Mouse (Mus musculus): Measurements from ENCODE around the gene Pex11b.

Gene Pex11b

DNA sequence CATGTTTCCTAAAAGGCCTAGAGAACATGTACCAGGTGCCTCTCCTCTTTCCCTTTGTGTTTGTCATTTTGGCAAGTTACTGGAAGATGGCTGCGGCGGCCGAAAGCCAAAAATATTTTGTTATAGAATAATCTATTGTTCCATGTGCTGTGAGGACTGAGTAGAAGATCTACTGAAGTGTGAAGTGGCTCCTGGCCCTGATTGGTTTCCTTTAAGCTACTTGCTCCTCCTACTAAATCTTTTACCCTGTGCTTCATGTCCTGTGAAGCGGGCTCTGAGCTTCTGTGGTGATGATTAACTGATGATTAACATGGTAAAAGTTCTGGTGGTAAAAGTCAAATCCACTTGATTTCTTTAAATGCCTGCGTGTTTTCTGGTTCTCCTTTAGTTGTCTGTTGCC, 31.7 kb downstream of the Pex11b start:
- Histone ChIP-seq H3K9me3 (ENCODE audit: low read length) (no peaks in the 10 kb centered on the region), H3K27me3 (ENCODE audit: insufficient read depth, low read length) (peaks cover 9% of the 10 kb centered on the region; the same call in 1 of the 2 replicates), H3K36me3 (ENCODE audit: insufficient read depth, low read length) (no peaks in the 10 kb centered on the region), H3K4me3 (replicated peaks; ENCODE audit: low read length) (no peak overlapping the region), H3K4me1 (replicated peaks; ENCODE audit: low read depth, low read length) (peaks cover 43% of the 10 kb centered on the region)
- no peak for TF ChIP-seq POU5F1 (IDR thresholded peaks at IDR 0.05; ENCODE audit: borderline replicate concordance, low read length)
- no peak for TF ChIP-seq CTCF (conservative IDR thresholded peaks at IDR 0.05; ENCODE audit: low read length)
- TF ChIP-seq NANOG (IDR thresholded peaks at IDR 0.05; ENCODE audit: borderline replicate concordance, low read length), result no peak

DNA sequence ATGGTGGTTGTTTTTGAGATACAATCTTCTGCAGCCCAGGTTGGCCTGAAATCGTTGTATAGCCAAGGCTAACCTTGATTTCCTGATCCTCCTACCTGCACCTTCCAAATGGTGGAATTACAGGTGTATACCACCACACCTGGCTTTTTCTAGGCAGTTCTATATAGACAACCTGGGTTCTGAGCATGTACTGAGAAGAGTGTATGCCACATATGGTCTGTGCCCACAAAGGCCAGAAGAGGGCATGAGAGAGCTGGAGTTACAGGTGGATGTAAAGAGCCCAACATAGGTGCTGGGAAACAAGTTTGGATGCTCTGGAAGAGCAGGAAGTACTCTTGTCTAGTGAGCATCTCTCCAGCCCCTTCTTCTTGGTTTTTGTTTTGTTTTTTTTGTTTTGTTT, 32.1 kb downstream of the Pex11b start:
- no peak overlapping the region for H3K4me3 ChIP-seq (replicated peaks; ENCODE audit: low read length)
- H3K9me3 ChIP-seq (ENCODE audit: low read length), result no peaks in the 10 kb centered on the region
- TF ChIP-seq POU5F1 (IDR thresholded peaks at IDR 0.05; ENCODE audit: borderline replicate concordance, low read length), result no peak
- peak; percentile 70 for TF ChIP-seq CTCF (conservative IDR thresholded peaks at IDR 0.05; ENCODE audit: low read length)
- no peak for TF ChIP-seq NANOG (IDR thresholded peaks at IDR 0.05; ENCODE audit: borderline replicate concordance, low read length)
- H3K27me3 ChIP-seq (ENCODE audit: insufficient read depth, low read length), result peaks cover 9% of the 10 kb centered on the region; the same call in 1 of the 2 replicates
- H3K4me1 ChIP-seq (replicated peaks; ENCODE audit: low read depth, low read length), result peaks cover 46% of the 10 kb centered on the region
- H3K36me3 ChIP-seq (ENCODE audit: insufficient read depth, low read length), result no peaks in the 10 kb centered on the region

DNA sequence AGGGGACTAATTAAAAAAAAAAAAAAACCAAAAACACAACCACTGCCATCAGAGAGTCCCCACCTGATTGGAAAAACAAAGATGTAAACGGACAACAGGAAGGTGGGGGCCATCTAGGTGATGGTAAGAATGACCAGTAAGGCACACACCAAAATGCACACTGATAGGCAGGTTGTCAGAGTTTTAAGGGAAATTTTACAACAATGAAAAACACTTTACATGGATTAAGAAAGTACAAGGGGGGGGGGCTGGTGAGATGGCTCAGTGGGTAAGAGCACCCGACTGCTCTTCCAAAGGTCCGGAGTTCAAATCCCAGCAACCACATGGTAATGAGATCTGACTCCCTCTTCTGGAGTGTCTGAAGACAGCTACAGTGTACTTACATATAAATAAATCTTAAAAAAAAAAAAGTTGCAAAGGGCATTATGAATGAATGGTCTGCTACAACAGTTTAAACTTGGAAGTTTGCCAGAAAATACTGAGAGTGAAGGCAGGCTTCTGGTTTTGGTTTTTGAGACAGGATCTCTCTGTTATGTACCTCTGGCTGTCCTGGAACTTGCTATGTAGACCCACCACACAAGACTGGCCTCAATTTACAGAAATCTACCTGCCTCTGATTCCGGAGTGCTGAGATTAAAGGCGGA, 33.4 kb downstream of the Pex11b start:
- Histone ChIP-seq H3K9me3 (ENCODE audit: low read length) (no peaks in the 10 kb centered on the region), H3K4me3 (replicated peaks; ENCODE audit: low read length) (no peak overlapping the region), H3K27me3 (ENCODE audit: insufficient read depth, low read length) (peaks cover 9% of the 10 kb centered on the region; the same call in 1 of the 2 replicates), H3K4me1 (replicated peaks; ENCODE audit: low read depth, low read length) (peaks cover 49% of the 10 kb centered on the region), H3K36me3 (ENCODE audit: insufficient read depth, low read length) (no peaks in the 10 kb centered on the region)
- TF ChIP-seq CTCF (conservative IDR thresholded peaks at IDR 0.05; ENCODE audit: low read length) (no peak), NANOG (IDR thresholded peaks at IDR 0.05; ENCODE audit: borderline replicate concordance, low read length) (no peak), POU5F1 (IDR thresholded peaks at IDR 0.05; ENCODE audit: borderline replicate concordance, low read length) (no peak)

DNA sequence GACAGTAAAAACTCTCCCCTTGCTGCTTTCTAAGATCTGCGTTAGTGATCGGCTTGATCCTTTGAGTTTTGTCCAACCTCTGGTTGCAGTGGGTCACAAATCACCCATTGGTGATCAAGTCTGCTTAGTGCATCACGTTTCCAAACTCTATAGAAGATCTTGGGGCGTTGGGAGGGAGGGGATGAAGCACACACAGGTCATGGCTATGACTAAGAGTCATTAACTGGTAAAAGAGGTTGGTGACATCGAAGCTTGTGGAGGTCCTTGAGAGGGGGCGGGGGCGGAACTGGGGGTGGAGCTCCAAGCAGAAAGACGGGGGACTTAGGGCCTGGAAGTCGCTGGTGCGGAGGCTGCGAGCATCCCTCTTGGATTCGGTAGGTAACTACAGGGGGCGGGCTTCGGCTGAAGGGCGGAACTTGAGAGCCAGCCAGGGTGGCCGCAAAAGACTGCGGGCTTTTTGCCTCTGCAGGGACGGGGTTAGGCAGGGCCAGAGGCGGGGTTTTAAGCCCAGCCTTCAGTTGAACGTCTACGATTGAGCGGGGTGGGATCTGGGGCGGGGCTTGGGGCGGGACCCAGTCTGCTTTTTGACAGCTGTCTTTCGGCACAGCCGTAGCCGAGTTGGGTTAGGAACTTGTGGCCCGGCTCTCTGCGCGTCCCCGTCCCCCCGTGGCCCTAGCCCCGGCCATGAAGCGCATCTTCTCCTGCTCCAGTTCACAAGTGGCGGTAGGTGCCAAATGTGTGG, 34.7 kb downstream of the Pex11b start, which contains the start of gene Ankrd35:
Gene Ankrd35 (plus strand): TSS at position 405 of the 742 bp plus-strand sequence.
- Histone ChIP-seq H3K4me3 (replicated peaks; ENCODE audit: low read length) (peak within 1 kb of the TSS; percentile 67), H3K9me3 (ENCODE audit: low read length) (no peaks in the 10 kb centered on the region), H3K4me1 (replicated peaks; ENCODE audit: low read depth, low read length) (peaks cover 56% of the 10 kb centered on the region), H3K36me3 (ENCODE audit: insufficient read depth, low read length) (no peaks in the 10 kb centered on the region), H3K27me3 (ENCODE audit: insufficient read depth, low read length) (peaks cover 9% of the 10 kb centered on the region; the same call in 1 of the 2 replicates)
- TF ChIP-seq CTCF (conservative IDR thresholded peaks at IDR 0.05; ENCODE audit: low read length) (no peak), POU5F1 (IDR thresholded peaks at IDR 0.05; ENCODE audit: borderline replicate concordance, low read length) (no peak), NANOG (IDR thresholded peaks at IDR 0.05; ENCODE audit: borderline replicate concordance, low read length) (no peak)

DNA sequence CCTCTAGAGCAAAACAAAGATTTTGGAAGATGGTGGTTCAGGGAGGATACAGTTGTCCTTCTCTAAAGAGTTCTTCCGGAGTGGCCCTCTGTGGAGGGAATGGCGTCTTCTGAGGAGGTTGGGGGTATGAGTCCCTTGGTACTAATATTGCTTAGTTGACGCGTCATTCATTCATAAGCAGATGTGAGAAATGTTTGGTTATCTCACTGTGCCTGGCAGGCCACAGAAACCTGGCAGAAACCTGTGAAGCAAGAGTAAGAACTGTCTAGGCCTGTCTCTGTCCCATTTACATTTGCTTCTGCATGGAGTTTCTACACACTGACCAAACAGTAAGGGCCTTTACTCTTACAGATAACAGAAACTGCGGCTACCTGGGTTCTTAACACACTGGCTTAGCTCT, 36.3 kb downstream of the Pex11b start:
- TF ChIP-seq POU5F1 (IDR thresholded peaks at IDR 0.05; ENCODE audit: borderline replicate concordance, low read length) (no peak), CTCF (conservative IDR thresholded peaks at IDR 0.05; ENCODE audit: low read length) (no peak), NANOG (IDR thresholded peaks at IDR 0.05; ENCODE audit: borderline replicate concordance, low read length) (no peak)
- peaks cover 9% of the 10 kb centered on the region; the same call in 1 of the 2 replicates for H3K27me3 ChIP-seq (ENCODE audit: insufficient read depth, low read length)
- H3K4me1 ChIP-seq (replicated peaks; ENCODE audit: low read depth, low read length), result peaks cover 70% of the 10 kb centered on the region
- H3K36me3 ChIP-seq (ENCODE audit: insufficient read depth, low read length), result no peaks in the 10 kb centered on the region
- H3K9me3 ChIP-seq (ENCODE audit: low read length), result no peaks in the 10 kb centered on the region
- no peak overlapping the region for H3K4me3 ChIP-seq (replicated peaks; ENCODE audit: low read length)

DNA sequence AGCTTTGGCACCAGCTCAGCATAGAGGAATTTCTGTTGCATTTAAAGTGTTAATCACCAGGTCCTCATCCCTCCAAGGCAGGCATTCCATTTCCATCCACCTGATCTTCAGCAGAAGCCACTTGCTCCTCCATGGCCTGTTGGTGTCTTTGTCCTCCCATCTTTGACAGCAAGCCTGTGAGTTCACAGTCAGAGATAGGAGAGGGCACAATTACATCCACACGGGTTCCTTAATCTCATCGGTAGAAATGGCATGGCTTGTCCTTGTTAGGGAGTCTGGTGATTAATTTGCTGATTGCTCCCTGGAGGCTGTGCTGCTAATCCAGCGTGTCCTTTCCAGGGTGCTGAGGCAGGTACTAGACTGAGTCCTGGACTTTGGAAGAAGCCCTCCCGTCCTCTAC, 38.3 kb downstream of the Pex11b start:
- Histone ChIP-seq H3K9me3 (ENCODE audit: low read length) (no peaks in the 10 kb centered on the region), H3K4me1 (replicated peaks; ENCODE audit: low read depth, low read length) (peaks cover 89% of the 10 kb centered on the region), H3K4me3 (replicated peaks; ENCODE audit: low read length) (peak overlapping the region; percentile 56), H3K27me3 (ENCODE audit: insufficient read depth, low read length) (peaks cover 9% of the 10 kb centered on the region; the same call in 1 of the 2 replicates), H3K36me3 (ENCODE audit: insufficient read depth, low read length) (no peaks in the 10 kb centered on the region)
- TF ChIP-seq POU5F1 (IDR thresholded peaks at IDR 0.05; ENCODE audit: borderline replicate concordance, low read length) (no peak), NANOG (IDR thresholded peaks at IDR 0.05; ENCODE audit: borderline replicate concordance, low read length) (no peak), CTCF (conservative IDR thresholded peaks at IDR 0.05; ENCODE audit: low read length) (no peak)

DNA sequence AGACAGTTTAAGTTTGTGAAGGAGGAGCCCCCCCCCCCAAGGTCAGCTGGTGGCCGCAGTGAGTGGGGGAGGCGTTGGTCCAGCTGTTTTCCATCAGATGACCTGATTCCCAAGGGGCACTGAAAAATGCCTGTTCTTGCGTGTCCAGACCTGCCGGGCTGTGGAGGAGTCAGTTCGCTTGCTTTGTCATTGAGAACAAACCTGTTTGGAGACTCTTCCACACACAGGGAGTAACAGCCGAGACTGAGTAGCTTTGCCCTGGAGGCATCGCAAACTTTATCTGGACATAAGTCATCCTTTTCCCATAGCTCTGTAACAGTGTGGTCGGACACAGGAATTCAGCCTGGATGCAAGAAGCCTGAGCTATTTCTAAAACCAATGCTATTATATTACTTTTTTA, 39.3 kb downstream of the Pex11b start:
- no peak for TF ChIP-seq NANOG (IDR thresholded peaks at IDR 0.05; ENCODE audit: borderline replicate concordance, low read length)
- H3K4me1 ChIP-seq (replicated peaks; ENCODE audit: low read depth, low read length), result peaks cover 92% of the 10 kb centered on the region
- no peaks in the 10 kb centered on the region for H3K9me3 ChIP-seq (ENCODE audit: low read length)
- H3K4me3 ChIP-seq (replicated peaks; ENCODE audit: low read length), result peak overlapping the region; percentile 56
- H3K36me3 ChIP-seq (ENCODE audit: insufficient read depth, low read length), result no peaks in the 10 kb centered on the region
- peaks cover 9% of the 10 kb centered on the region; the same call in 1 of the 2 replicates for H3K27me3 ChIP-seq (ENCODE audit: insufficient read depth, low read length)

DNA sequence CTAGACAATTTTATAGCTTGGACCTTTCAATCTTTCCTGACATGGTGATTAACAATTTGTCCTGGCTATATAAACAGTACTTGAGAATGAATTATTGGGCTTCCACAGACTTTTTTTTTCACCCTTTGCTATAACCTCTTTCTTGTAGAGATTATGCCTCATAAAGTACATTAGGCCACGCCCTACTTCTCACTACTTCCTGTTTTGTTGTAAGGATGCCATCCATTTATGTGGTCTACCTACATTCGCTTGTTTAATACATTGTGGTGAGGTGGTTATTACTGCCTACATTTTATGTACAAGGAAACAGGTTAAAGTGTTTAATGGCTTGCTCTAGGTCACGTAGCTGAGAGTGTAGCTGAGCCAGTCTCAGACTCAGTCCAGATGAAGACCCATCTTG, 40.0 kb downstream of the Pex11b start:
- Histone ChIP-seq H3K4me1 (replicated peaks; ENCODE audit: low read depth, low read length) (peaks cover 95% of the 10 kb centered on the region), H3K27me3 (ENCODE audit: insufficient read depth, low read length) (peaks cover 9% of the 10 kb centered on the region; the same call in 1 of the 2 replicates), H3K9me3 (ENCODE audit: low read length) (no peaks in the 10 kb centered on the region), H3K4me3 (replicated peaks; ENCODE audit: low read length) (peak overlapping the region; percentile 8; the same call in 1 of the 2 replicates), H3K36me3 (ENCODE audit: insufficient read depth, low read length) (no peaks in the 10 kb centered on the region)
- no peak for TF ChIP-seq CTCF (conservative IDR thresholded peaks at IDR 0.05; ENCODE audit: low read length)
- TF ChIP-seq NANOG (IDR thresholded peaks at IDR 0.05; ENCODE audit: borderline replicate concordance, low read length), result no peak
- no peak for TF ChIP-seq POU5F1 (IDR thresholded peaks at IDR 0.05; ENCODE audit: borderline replicate concordance, low read length)

All from E14TG2a.4 (cell line).